Mouse (Mus musculus) right cerebral cortex, postnatal 4 days (tissue): ENCODE results near the gene Fchsd2.

ENCODE experiments used
- DNase-seq: peaks from one replicate; pipeline ENCODE4 v3.0.0-alpha.2; 2022

The Fchsd2 gene

GRCm38 (mm10) chr7:101320399-101321217, 227.9 kb downstream of the Fchsd2 start:
- DNase-seq: peak; percentile 54

- DNase-seq: peak; percentile 43
Observed at GRCm38 (mm10) chr7:101321218-101321827, 228.7 kb downstream of the Fchsd2 start.

DNA sequence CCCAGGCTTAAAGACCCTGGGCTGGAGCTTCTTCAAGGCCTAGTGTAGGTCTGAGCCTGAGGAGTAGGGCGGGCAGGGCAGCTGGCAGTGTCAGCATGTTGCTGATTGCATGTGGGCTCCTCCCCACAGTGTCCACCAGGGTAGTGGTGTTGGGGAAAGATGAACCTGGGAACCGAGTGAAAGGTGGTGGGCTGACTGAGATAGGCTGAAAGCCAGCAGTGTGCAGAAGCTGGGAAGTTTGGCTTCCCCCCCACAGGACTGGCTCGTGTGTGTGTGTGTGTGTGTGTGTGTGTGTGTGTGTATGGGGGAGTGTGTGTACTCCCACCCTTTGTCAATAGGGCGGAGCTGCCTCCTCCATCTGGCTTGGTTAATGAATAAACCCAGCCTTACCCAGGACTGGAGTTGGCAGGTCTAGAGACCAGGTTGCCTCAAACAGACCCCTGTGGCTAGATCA, 230.5 kb downstream of the Fchsd2 start:
- DNase-seq: no peak

DNA sequence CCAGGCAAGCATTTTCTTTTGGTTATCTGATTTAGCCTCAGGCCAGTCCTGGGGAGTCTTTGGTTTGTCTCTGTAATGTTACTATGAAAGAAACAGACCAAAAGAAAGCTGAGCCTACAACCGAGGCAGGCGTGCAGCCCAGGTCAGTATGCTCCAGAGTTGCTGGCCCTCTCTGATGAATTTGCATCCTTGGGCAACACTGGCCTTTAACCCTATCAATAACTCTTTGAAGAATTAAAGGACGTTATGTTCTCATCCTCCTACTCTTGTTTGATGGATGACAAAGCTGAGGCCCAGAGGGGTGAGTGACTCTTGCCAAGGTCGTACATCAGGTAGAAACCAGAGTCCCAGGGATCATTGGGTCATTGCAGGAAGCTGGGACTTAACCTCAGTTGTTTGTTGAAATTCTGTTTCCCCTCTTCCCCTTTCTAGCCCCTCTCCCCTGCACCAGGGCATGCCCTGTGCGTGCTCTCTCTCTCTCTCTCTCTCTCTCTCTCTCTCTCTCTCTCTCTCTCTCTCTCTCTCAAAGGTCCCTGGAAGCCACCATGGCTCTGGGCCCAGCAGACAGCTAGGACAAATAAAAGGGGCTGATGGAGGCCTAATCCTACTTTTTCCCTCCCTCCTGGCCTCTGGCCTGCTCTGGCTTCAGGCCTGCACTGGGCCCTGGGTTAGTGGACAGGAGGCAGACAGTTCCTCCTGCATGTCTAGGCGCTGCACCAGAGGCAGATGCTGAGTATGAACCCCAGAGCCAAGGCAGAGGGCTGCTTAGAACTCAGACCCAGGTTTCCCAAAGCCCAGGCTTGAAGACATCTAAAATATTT, 231.7 kb downstream of the Fchsd2 start:
- no peak for DNase-seq

- no peak for DNase-seq
Observed at GRCm38 (mm10) chr7:101326006-101326405, 233.3 kb downstream of the Fchsd2 start.

DNA sequence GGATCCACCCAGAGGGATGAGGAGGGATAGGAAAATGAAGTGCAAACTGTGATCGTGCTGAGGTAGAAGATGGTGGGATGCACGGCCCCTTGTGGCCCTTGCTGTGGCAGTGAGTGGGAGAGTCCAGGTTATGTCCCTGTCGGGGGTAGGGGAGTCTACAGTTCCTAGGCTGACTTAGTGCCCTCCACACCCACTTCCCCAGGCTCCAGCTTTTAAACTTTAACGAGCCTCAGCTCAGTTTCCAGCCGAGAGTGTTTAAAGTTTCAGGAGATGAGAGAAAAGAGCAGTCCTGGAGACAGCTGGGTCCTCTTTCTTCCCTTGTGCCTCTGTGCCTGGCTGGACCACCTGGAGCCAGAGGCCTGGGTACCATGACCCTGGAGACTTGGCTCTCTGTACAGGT, 234.6 kb downstream of the Fchsd2 start:
- no peak for DNase-seq

DNA sequence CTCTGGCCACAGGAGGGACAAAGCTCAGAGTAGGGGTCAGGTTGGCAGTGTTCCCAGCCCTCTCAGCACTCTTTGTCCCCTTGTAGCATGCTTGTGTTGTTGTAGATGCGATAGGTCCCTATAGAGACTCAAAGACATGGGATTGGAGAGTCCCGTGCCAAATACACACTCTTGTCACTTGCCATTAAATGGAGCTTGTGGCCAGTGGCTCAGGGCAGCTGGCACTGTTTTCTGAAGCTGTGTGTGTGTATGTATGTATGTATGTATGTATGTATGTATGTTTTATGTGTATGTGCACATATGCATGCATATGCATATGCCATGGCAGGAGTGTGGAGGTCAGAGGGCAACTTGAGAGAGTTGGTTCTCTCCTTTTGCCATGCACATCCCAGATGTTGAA, 235.1 kb downstream of the Fchsd2 start:
- no peak for DNase-seq

- DNase-seq: no peak
Observed at GRCm38 (mm10) chr7:101328621-101329158, 236.0 kb downstream of the Fchsd2 start.

DNA sequence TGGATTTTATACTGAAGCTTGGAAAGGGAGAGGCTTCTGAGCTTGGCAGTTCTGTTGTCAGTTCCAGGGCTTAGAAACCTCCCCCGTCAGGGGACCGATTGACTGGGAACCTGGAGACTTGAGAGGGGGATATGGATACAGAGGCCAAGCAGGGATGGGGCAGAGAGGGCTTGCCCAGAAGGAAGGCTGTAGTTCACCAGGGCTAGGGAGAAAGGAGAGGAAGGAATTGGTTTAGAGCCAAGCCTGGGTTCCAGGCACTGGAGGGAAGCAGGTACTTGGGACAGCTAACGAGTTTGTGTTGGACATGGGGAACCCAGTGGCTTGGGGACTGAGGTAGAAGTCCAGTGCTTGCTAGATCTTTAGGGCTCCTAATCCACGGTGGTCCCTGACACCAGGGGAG, 236.9 kb downstream of the Fchsd2 start:
- DNase-seq: no peak

DNA sequence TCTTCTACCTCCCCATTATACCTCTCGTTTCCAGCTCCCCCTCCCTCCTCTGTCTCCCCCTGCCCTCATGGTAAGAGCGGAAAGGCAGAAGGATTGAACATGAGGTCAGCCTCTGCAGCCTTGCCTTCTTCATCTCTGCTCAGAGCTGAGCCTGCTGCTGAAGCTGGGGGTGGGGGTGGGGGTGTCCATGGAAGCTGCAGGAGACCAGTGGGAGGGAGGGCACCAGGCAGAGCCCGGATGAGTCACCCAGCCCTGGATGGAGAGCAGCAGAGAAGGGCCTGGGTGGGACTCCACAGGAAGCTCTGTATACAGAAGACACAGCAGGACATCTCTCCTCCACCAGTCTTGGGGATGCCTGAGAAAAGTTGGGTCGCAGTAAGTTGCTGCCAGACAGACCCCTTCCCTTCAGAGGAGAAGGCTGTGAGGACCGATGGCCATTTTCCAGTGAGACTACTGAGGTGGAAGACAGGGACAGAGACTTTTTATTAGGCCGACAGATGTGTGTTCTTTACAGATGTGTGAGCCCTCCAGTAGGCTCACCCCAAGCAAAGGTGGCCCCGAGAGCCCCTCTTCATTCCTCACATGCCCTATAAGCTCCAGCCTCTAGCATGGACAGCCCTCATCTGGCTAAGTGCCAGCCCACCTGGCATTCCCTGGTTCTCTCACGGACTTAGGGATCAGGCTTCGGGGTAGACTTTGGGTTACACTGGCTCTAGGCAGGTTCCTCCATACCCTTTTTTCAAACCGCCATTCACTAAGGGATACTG, 237.6 kb downstream of the Fchsd2 start:
- DNase-seq: no peak

DNA sequence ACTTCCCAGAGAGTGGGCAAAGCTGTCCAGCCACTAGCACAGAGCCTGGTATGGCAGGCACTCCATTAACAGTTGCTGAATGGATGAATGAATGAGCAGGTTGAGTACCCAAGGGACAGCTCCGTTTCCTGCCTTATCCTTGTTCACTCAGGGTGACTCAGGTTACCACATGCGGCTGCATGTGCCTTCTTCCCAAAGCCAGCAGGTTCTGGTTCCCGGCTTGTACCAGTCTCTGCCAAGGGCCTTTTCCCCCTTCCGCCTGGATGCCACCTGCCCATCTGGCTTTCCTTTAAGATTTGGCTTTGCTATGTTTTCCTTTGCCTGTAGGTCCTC, 238.1 kb downstream of the Fchsd2 start:
- DNase-seq: no peak

- no peak for DNase-seq
Observed at GRCm38 (mm10) chr7:101332045-101332831, 239.6 kb downstream of the Fchsd2 start.
